In the genomic region with DNA sequence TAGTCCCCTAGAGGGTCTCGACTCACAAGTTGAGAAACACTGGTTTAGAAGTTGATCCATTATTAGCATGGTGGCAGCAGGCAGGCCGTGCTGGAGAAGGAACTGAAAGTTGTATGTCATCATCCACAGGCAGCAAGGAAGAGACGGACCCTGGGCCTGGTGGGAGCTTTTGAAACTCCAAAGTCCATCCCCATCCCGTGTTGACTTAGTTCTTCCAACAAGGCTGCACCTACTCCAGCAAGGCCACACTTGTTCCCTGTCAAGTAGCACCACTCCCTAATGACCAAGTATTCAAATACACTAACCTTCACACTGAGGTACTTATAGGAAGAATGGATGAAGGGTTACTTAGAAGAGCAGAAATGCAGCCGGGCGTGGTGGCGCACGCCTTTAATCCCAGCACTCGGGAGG, we compare ENCODE assay signal across 13 mouse cellular contexts. TPM values are rescaled to one million over a fixed set of nuclear protein-coding genes. Genes with fewer than 3 reads are reported as not detected.
DNase-seq lines count a peak whose midpoint lies in the region; ATAC-seq and TF ChIP-seq lines count a peak whose summit lies in the region.
"Had no signal": no experiment of that assay in that cellular context is flagged by ENCODE, and none has a peak within 500 bp of the region (broad histone marks: within the 10 kb centered on the region; RNA-seq: fewer than 3 reads in every experiment).

No protein-coding gene starts in this region.

- H3K4me2 ChIP-seq in liver, embryonic 11.5 days, result no peak overlapping the region
- H3K4me2 ChIP-seq in stomach, postnatal 0 days (replicated peaks; ENCODE audit: low read depth), result no peak overlapping the region
- H3K4me2 ChIP-seq in kidney, embryonic 15.5 days, result no peak overlapping the region

- H3K4me1 ChIP-seq in liver, embryonic 11.5 days (replicated peaks; ENCODE audit: control insufficient read depth, insufficient read depth, low read length), result peaks cover 16% of the 10 kb centered on the region
- H3K4me1 ChIP-seq in stomach, postnatal 0 days (replicated peaks; ENCODE audit: control insufficient read depth, insufficient read depth), result no peaks in the 10 kb centered on the region
- H3K4me1 ChIP-seq in kidney, embryonic 15.5 days, result 0 out of 2 replicates have a peak, but pooled peaks cover 5% of the 10 kb centered on the region

- no peak for TF ChIP-seq CTCF in gastrocnemius, adult 2 months (IDR thresholded peaks at IDR 0.05)
- no peak for TF ChIP-seq CTCF in stomach, postnatal 0 days (IDR thresholded peaks at IDR 0.05; ENCODE audit: low read depth)

- intact Hi-C loops in gastrocnemius, adult 2 months (cut with DNase I), result no loop called here
- intact Hi-C loops in gastrocnemius, postnatal 14 days (cut with DNase I; ENCODE audit: low total_unique reads), result no loop called here

- ATAC-seq in liver, embryonic 11.5 days (replicated peaks; ENCODE audit: low FRiP score), result 0 out of 2 replicates have a peak, but pooled peaks have one; percentile 20
- peak; percentile 99 for ATAC-seq in stomach, postnatal 0 days (ENCODE audit: low FRiP score, low TSS enrichment)
- no peak for ATAC-seq in kidney, embryonic 15.5 days (replicated peaks; ENCODE audit: low FRiP score)
- ATAC-seq: inflammation-experienced regulatory T-cells, adult 6 months had no signal

- peaks cover 11% of the 10 kb centered on the region for H3K36me3 ChIP-seq in liver, embryonic 11.5 days (ENCODE audit: control insufficient read depth, insufficient read depth, low read length)
- no peaks in the 10 kb centered on the region for H3K36me3 ChIP-seq in stomach, postnatal 0 days (ENCODE audit: control insufficient read depth, insufficient read depth, low read length)
- peaks cover 68% of the 10 kb centered on the region for H3K36me3 ChIP-seq in kidney, embryonic 15.5 days

- no peaks in the 10 kb centered on the region for H3K27me3 ChIP-seq in liver, embryonic 11.5 days (replicated peaks; ENCODE audit: control insufficient read depth, insufficient read depth, low read length)
- no peaks in the 10 kb centered on the region for H3K27me3 ChIP-seq in stomach, postnatal 0 days (ENCODE audit: control insufficient read depth, insufficient read depth, low read length)
- no peaks in the 10 kb centered on the region for H3K27me3 ChIP-seq in kidney, embryonic 15.5 days

- no peak overlapping the region for H3K4me3 ChIP-seq in gastrocnemius, adult 2 months
- H3K4me3 ChIP-seq in liver, embryonic 11.5 days (ENCODE audit: low read depth, low read length), result no peak overlapping the region
- no peak overlapping the region for H3K4me3 ChIP-seq in stomach, postnatal 0 days (ENCODE audit: low read depth, low read length)
- no peak overlapping the region for H3K4me3 ChIP-seq in kidney, embryonic 15.5 days (replicated peaks)

- no peak overlapping the region for H3K9ac ChIP-seq in liver, embryonic 11.5 days (ENCODE audit: low read depth, low read length)
- H3K9ac ChIP-seq in stomach, postnatal 0 days (ENCODE audit: low read length), result no peak overlapping the region
- H3K9ac ChIP-seq in kidney, embryonic 15.5 days, result no peak overlapping the region

- TF ChIP-seq EP300 in stomach, postnatal 0 days (optimal IDR thresholded peaks at IDR 0.05), result no peak

- H3K27ac ChIP-seq in gastrocnemius, adult 2 months, result peak overlapping the region; percentile 24; the same call in 1 of the 2 replicates
- no peak overlapping the region for H3K27ac ChIP-seq in liver, embryonic 11.5 days (ENCODE audit: low read depth, low read length)
- 0 out of 2 replicates have a peak overlapping the region, but pooled peaks have one; percentile 49 for H3K27ac ChIP-seq in stomach, postnatal 0 days (replicated peaks)
- no peak overlapping the region for H3K27ac ChIP-seq in kidney, embryonic 15.5 days
- H3K27ac ChIP-seq: macrophage had no signal

- DNase-seq in gastrocnemius, adult 2 months, result no peak
- DNase-seq in gastrocnemius, postnatal 14 days, result no peak
- no peak for DNase-seq in liver, embryonic 11.5 days (ENCODE audit: low spot score)
- DNase-seq in lung, postnatal 25 days (ENCODE audit: low spot score), result peak; percentile 67
- peak; percentile 73 for DNase-seq in stomach, postnatal 0 days (ENCODE audit: low spot score)
- no peak for DNase-seq in adrenal gland, postnatal 36 days
- no peak for DNase-seq in neural tube, embryonic 10.5 days (ENCODE audit: extremely low spot score, low spot score)
- DNase-seq: cerebellum, adult 9-10 months; heart, postnatal 10 days; right cerebral cortex, postnatal 25 days had no signal

- H3K9me3 ChIP-seq in liver, embryonic 11.5 days (ENCODE audit: control insufficient read depth, low read length), result no peaks in the 10 kb centered on the region
- H3K9me3 ChIP-seq in stomach, postnatal 0 days (ENCODE audit: control insufficient read depth, low read length), result no peaks in the 10 kb centered on the region
- no peaks in the 10 kb centered on the region for H3K9me3 ChIP-seq in kidney, embryonic 15.5 days (replicated peaks)

- WGBS in liver, embryonic 11.5 days, result 81% methylated on average over 9 of the region's 9 CpGs
- WGBS in stomach, postnatal 0 days, result 56% methylated on average over 9 of the region's 9 CpGs
- WGBS in kidney, embryonic 15.5 days, result 89% methylated on average over 9 of the region's 9 CpGs

RNA-seq across cellular contexts. Expression of a gene that starts 17.3 kb away (rescaled TPM):
- 10 to 100 TPM; 59.3 to 70.9 TPM for total RNA-seq in gastrocnemius, adult 2 months (2021)
- 10 to 100 TPM; 49.5 to 52.7 TPM for total RNA-seq in gastrocnemius, postnatal 14 days (2021)
- 25.0 and 26.5 TPM in 2 replicates for polyA plus RNA-seq in liver, embryonic 11.5 days (2014; fragmentation: Nextera tagmentation; extraction: Ambion mirVana)
- 8.3 and 8.7 TPM in 2 replicates for polyA plus RNA-seq in stomach, postnatal 0 days (2015; fragmentation: Nextera tagmentation; extraction: Ambion mirVana)
- polyA plus RNA-seq in kidney, embryonic 15.5 days (2015; fragmentation: Nextera tagmentation; extraction: Ambion mirVana), result 21.5 and 22.6 TPM in 2 replicates
- total RNA-seq in adrenal gland, postnatal 36 days (2021), result 10 to 100 TPM; 70.5 to 87.0 TPM

Comparison
In these comparisons a context has a peak if more than half of its experiments do, and no peak if none do; other contexts are left out.
1. DNase-seq: peak in lung, postnatal 25 days (single experiment) and stomach, postnatal 0 days (single experiment); none in gastrocnemius, adult 2 months (single experiment), gastrocnemius, postnatal 14 days (single experiment), liver, embryonic 11.5 days (single experiment), adrenal gland, postnatal 36 days (0 of 2) and neural tube, embryonic 10.5 days (single experiment).
2. H3K27ac ChIP-seq: peak in gastrocnemius, adult 2 months (single experiment) and stomach, postnatal 0 days (single experiment); none in liver, embryonic 11.5 days (single experiment) and kidney, embryonic 15.5 days (single experiment).